Mouse (Mus musculus) left cerebral cortex, adult 11 months (tissue): ENCODE measurements around the gene Ybx2.

Source experiments
- DNase-seq: peaks from one replicate; pipeline ENCODE4 v3.0.0; 2022; ENCODE audit warnings: low spot score

Ybx2 gene

GRCm38 (mm10) chr11:69964650-69965270 lies 29.2 kb downstream of the Ybx2 start, which contains the start of gene Cldn7:
Gene Cldn7 (plus strand): TSS chr11:69964779.
- no peak for DNase-seq

- DNase-seq: no peak
These were observed 29.8 kb downstream of the Ybx2 start for GRCm38 (mm10) chr11:69965271-69966005.

- DNase-seq: no peak
These were observed 30.6 kb downstream of the Ybx2 start for GRCm38 (mm10) chr11:69966006-69966859.

- DNase-seq: no peak
These were observed 31.4 kb downstream of the Ybx2 start for GRCm38 (mm10) chr11:69966860-69967517.

- no peak for DNase-seq
These were observed 33.2 kb downstream of the Ybx2 start for GRCm38 (mm10) chr11:69968793-69969192.

- DNase-seq: no peak
These were observed 34.6 kb downstream of the Ybx2 start for GRCm38 (mm10) chr11:69970222-69970621.

- DNase-seq: no peak
These were observed 35.2 kb downstream of the Ybx2 start for GRCm38 (mm10) chr11:69970775-69971174.

- DNase-seq: no peak
These were observed 39.3 kb downstream of the Ybx2 start for GRCm38 (mm10) chr11:69974907-69975306.

GRCm38 (mm10) chr11:69976271-69976670 lies 40.7 kb downstream of the Ybx2 start:
- DNase-seq: no peak

- no peak for DNase-seq
These were observed 44.2 kb downstream of the Ybx2 start for GRCm38 (mm10) chr11:69979827-69980195.

GRCm38 (mm10) chr11:69980196-69981140 lies 44.9 kb downstream of the Ybx2 start:
- DNase-seq: peak; percentile 99

GRCm38 (mm10) chr11:69981141-69981762 lies 45.7 kb downstream of the Ybx2 start, which contains the start of gene Ctdnep1:
Gene Ctdnep1 (plus strand): TSS chr11:69981156.
- DNase-seq: no peak

- no peak for DNase-seq
These were observed 46.6 kb downstream of the Ybx2 start, which contains the start of gene Elp5 for GRCm38 (mm10) chr11:69982225-69982624. Gene Elp5 (minus strand): TSS chr11:69982517.

GRCm38 (mm10) chr11:69982877-69983276 lies 47.3 kb downstream of the Ybx2 start:
- no peak for DNase-seq

- DNase-seq: no peak
These were observed 47.8 kb downstream of the Ybx2 start for GRCm38 (mm10) chr11:69983377-69983776.

- DNase-seq: no peak
These were observed 48.8 kb downstream of the Ybx2 start for GRCm38 (mm10) chr11:69984431-69984830.

- no peak for DNase-seq
These were observed 54.4 kb downstream of the Ybx2 start for GRCm38 (mm10) chr11:69989949-69990348.
